Mouse (Mus musculus) cerebellum, postnatal 36 days (tissue): ENCODE measurements at regions not wholly inside any gene's neighbourhood (a gene's known extent, or its start where the extent isn't known, plus 50 kb on each side); places are given as distances from the start of the nearest gene placed in this dataset.

Experiments
- DNase-seq, 2 experiments: peaks; one replicate each; pipeline ENCODE4 v3.0.0; 2021 to 2022; ENCODE audit warnings: mixed read lengths in 2 of 2

- DNase-seq, result no peak
These were observed 183.2 kb upstream of the Krr1 start for GRCm38 (mm10) chr10:111789264-111789663.

DNA sequence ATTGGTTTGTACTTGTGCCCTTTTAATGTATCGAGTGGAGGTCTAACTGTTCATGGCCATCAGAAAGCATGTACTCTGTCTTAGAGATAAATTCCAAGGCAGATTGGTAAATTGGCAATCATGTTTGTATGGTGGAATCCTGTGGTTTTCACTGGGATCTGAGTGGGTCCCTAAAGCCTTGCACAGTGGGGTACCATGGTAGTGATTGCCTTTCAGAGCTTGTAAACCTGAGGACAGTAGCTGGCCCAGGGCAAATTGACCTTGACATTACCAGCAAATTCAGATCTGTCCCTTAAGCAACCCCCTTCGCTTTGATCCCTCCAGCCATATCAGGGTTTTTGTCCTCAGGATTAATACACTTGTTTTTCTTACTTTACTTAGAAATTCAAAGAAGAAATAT, 181.6 kb upstream of the Krr1 start:
- DNase-seq, result no peak

GRCm38 (mm10) chr10:111795056-111795455, 177.4 kb upstream of the Krr1 start:
- DNase-seq, result no peak

GRCm38 (mm10) chr10:111795756-111796155, 176.7 kb upstream of the Krr1 start:
- no peak for DNase-seq

DNA sequence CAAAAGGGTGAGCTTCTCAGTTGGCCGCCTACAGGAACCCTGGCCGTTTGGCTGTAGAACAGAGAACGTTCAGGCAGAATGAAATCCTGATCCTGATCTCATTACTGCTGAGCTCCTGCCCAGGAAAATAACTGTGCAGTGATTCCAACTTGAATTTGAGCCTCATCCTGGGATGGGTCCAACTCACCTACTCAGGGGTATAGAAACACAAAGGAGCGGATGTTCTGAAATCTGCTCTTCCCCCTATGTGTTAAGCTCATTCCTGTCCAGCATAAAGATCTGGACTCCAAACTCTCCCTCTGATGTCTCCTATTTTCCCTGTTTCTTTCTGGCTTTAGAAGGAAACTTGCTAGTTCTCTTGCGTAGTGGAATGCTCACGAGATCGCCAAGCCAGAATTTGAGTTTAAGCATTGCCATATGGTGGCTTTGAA, 173.6 kb upstream of the Krr1 start:
- peak; percentile 8 to 10 for DNase-seq

GRCm38 (mm10) chr10:111799850-111800589, 172.4 kb upstream of the Krr1 start:
- no peak for DNase-seq

GRCm38 (mm10) chr10:111800590-111800935, 171.9 kb upstream of the Krr1 start:
- no peak for DNase-seq

DNA sequence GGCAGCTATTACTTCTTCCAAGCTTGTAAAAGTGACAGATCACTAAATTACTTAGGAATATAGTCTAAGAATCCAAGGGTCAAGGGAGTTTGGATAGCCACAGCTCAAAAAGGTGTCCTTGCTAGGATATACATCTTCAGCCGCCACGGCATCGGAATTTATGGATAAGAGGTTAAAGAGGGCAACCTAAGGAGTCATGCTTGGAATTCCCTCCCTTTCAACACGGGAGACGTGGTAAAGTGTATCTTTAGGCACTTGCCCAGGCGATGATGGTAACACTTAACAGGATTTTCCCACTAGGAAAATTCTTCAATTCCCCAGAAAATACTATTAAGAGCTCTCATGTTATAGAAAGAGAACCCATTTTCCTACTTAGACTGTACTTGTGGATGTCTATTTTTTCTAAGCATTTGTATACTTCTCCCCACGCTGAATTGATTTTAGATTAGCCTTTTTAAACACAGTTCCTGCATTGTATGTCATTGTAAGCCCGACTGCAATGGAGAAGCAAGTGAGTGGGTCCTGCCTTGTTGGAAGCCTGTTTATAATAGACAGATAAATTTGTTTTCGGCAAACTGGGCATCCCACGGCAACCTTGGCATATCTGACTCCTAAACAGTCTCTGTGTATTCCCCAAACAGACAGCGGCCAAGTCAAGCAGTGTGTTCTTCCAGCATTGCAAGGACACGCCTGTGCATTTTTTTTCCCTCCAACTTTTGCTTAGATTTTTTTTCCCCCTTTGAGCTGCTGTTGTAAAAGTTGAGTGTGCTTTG, 171.3 kb upstream of the Krr1 start:
- DNase-seq, result no peak

GRCm38 (mm10) chr10:111801794-111802359, 170.6 kb upstream of the Krr1 start:
- DNase-seq, result no peak

DNA sequence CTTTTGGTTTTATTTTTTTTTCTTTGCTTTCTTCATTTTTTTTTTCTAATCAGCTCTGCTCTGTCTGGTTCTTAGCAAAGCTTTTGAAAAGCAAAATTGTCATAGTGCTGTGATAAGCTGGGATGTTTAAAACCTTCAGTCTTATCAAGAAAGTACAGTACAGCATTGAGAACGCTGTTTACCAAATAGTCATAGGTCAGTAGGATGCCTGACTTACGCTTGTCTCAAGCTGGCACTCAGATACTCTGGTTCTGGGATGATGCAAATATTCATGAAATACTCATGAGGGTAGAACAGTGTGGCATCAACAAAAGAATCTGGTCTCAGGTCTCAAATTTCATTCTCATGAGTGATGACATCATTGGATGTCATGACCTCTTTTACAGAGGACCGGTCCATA, 166.1 kb upstream of the Krr1 start:
- no peak for DNase-seq

GRCm38 (mm10) chr10:111806916-111807315, 165.5 kb upstream of the Krr1 start:
- no peak for DNase-seq

DNA sequence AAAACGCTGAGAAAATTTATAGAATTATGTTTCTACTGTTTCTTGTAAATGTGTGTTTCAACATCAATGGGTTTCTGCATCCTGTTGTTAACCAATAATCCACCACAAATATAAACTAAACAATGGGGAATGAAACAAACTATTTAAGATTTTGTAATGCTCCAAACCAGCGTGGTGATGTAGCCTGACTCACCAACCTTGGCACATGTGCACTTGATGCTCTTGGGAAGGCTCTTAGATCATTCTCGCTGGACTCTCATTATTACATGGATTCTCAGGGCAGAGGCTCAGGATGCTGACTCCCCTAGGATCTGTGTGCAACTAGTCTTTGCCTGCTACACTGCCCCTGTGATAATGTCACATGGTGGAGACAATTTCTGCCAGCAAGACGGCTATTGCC, 158.7 kb upstream of the Krr1 start:
- no peak for DNase-seq

- no peak for DNase-seq
These were observed 157.8 kb upstream of the Krr1 start for GRCm38 (mm10) chr10:111814648-111815047.

- no peak for DNase-seq
These were observed 157.3 kb upstream of the Krr1 start for GRCm38 (mm10) chr10:111815160-111815559.

DNA sequence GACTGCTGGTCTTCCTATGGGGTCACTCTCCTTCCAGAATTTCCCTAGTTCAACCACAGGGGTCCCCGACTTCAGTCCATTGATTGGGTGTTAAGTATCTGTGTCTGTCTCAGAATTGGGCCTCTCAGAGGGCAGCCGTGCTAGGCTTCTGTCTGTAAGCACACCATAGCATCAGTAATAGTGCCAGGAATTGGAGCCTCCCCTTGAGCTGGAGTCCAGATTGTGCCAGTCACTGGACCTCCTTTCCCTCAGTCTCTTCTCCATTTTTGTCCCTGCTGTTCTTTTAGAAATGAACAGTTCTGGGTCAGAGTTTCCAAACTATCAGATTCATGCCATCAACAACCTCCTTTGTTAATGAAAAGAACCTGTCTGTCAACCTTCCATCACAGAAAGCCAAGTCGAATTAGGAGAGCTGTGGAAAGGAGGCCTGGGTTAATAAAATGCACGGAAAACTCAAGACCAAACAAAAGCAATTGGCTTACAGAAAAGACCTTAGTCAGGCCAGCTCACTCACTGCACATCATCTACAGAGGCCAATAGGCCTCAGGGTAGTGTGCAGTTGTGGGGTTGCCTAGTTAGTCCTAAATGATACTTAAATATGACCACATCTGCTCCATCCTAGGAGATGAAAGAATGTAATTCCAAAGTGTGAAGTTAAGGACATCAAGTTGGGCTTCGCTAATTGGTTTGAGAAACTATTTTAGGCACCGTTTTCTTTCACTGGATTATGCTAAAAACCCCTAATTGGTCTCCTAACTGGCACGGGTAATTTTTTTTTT, 156.5 kb upstream of the Krr1 start:
- DNase-seq, result no peak

GRCm38 (mm10) chr10:111819755-111820451, 152.6 kb upstream of the Krr1 start:
- DNase-seq, result no peak

- no peak for DNase-seq
These were observed 147.6 kb upstream of the Krr1 start for GRCm38 (mm10) chr10:111824820-111825219.

GRCm38 (mm10) chr10:111826033-111826754, 146.3 kb upstream of the Krr1 start:
- no peak for DNase-seq

DNA sequence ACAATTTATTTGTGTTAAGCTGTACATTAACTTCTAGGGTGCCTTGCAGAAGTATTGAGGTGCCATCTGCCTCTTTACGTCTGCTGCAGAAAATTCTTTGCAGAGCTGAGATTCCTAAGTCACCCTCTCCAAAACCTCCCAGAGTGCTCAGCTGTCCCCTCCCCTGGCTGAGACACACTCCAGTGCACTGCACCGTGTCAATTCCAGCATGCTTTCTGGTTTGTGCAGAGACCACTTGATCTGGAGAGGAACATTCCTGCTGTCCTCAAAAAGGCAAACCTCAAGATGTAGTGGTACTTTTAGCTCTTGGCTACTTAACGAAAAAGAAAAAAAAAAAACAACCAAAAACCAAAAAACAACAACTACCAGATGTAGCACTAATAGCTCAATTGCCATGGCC, 145.2 kb upstream of the Krr1 start:
- DNase-seq, result no peak

GRCm38 (mm10) chr10:111827930-111828329, 144.5 kb upstream of the Krr1 start:
- no peak for DNase-seq

DNA sequence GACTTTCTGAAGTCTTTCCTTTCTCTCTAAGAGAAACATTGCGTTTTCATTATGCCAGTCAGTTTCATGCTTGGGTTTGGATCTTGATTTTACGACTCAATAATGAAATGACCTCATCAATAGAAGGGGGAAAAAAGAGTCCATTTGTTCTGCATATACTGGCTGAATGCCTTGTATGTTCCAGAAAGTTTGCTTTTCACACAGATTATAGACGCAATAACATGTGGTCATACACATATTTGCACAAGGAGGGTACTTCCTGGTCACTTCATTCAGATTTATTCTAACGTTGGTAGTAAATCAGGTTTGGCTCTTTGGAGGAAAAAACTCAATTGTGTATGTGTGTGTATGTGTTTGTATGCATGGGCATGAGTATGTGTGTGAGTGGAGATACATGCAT, 143.9 kb upstream of the Krr1 start:
- no peak for DNase-seq

DNA sequence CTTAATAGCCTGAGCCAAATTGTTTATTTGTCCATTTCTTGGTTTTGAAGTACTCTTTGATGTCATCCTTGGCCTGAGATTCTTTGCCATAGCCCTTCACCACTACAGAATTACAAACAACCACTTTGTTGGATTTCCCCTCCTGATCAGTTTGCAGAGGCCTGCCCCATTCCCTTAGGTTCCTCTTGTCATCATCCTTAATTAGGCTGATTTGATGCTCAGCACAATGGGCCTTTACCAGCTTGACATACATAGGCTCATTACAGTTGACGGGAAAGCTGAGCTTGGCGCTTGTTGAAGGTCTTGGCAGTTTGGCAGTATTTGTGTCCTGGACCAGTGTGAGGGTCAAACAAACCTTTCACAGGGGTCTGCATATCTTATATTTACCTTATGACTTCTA, 143.2 kb upstream of the Krr1 start:
- DNase-seq, result no peak
